Mouse (Mus musculus): ENCODE data around the gene Osgin1.

Gene Osgin1

DNA sequence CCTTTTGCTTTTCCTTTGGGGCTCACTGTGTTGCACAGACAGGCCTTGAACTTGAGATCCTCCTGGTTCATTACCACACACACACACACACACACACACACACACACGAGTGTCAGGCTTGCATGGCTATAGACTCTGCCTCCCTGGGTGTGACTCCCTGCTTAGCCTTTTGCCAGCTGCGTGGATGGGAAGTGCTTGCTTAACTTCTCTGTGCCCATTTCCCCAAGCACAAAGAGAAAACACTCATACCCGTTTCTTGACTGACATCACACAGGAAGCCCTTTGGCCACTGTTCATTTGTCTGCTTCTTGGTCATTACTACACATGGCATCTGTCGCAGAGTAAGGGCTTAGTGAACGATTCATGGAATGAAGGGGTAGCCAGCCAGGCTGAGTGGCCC, 8.1 kb downstream of the Osgin1 start:
- DNase-seq (ENCODE audit: low read depth, low spot score), result no peak

DNA sequence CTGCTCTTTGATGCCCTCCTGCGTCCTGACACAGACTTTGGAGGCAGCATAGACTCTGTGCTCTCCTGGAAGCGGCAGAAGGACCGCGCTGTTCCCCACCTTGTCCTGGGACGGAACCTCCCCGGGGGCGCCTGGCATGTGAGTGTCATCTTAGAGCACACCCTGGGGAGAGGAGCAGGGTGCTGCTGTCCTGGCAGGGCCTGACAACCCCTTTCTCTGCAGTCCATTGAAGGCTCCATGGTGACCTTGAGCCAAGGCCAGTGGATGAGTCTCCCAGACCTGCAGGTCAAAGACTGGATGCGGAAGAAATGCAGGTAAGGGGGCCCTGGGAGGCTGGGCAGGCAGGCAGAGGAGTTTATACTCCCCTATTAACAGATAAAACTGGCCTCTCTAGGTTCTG, 9.0 kb downstream of the Osgin1 start:
- no peak for DNase-seq (ENCODE audit: low read depth, low spot score)

DNA sequence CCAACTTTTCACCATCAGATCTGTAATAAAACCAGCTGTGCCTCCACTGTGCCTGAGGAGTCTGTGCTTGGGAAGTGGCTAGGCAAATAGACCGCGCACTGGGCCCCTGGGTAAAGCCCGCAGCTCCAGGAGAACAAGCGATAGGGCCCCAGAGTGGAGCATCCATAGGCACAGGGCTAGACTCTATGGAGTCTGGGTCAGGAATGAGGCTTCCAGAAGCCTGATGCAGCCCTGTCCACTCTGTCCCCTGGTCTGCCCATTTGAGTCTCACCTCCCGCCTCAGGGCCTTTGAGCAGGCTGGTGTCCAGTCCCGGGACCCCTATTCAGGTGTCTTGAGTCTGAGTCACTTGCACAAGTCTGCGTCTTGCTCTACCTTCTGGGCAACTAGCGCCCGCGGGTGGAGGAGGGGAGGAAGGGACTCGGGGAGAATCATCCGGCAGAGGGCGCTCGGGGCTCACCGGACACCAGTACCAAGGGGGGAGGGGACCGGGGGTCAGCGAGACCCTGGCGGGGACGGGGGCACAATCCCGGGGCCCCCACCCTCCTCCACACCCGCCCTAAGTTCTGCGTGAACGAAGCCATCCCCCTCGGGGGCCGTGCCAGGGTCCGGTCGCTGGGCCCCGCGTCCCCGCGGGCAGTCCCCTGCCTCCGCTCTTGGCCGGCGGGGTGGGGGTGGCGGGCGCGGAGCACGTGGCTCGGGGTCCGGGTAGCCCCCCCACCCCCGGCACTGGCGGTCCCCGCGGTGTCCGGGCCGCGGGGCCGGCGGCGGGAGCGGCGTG, 12.5 kb downstream of the Osgin1 start, which contains the start of gene Necab2:
Necab2 (plus strand) TSS at position 509 of the 779 bp plus-strand sequence.
- DNase-seq (ENCODE audit: low read depth, low spot score), result peak; percentile 95

DNA sequence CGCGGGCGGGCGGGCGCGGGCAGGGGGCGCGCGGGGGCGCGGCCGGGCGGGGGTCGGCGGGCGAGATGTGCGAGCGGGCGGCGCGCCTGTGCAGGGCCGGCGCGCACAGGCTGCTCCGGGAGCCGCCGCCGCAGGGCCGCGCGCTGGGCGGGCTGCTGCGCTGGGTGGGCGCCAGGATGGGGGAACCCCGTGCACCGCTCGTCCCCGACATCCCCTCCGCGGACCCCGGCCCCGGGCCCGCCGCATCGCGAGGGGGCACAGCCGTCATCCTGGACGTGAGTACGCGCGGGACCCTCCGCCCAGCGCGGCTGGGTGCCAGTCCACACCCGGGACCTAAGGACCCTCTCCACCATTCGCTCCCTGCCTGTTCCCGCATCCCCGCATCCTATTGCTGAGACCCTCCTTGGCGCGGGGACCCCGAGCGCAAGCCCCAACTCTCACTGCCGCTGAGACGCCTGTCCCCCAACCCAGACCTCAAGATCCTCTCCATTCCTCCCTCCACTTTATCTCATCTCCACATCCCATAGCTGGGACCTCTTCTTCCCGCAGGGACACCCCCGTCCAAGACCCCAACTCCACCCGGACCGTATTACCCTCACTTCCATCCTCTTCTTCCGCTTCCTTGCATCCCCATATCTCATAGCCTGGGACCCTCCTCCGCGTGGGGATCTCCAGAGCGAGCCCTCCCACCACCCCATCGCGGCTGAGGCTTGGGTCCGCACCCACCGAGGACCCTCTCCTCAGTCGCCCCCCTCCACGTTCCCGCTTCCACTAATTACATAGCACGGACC, 13.3 kb downstream of the Osgin1 start:
- no peak for DNase-seq (ENCODE audit: low read depth, low spot score)

DNA sequence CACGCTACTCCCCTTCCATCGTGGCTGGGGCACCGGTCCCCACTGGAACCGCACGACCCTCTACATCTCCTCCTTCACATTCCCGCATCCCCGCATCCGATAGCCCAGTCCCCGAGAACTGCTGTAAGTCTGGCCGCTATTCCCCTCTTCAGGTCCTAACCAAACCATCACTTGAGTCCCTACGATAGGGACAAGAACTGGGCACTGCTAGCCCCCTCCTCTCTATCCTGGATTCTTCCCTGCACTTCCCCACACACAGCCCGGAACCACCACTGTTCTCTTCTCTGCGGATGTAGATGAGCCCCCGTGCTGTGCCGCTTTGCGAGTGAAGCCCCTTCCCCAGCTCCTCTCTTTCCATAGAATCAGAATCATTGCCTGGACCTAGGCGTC, 13.9 kb downstream of the Osgin1 start:
- DNase-seq (ENCODE audit: low read depth, low spot score), result no peak

DNA sequence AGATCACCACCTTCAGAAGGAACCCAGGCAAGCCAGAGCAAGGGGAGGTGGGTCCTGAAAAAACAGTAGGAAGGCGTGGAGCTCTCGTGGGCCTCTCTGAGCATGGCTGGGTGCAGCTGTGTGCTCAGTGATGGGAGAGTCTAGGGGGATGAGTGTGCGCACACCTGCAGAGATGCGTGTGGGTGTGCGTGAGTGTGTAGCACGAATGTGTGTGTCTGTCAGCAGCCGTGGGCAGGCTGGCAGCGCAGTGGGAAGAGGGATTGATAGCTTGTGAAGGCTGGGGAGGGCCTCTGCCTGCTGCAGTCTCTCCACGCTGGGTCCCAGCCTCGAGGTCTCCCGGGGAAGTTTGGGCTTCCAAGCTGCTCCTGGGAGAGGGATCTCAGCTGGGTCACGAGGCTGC, 15.7 kb downstream of the Osgin1 start:
- DNase-seq (ENCODE audit: low read depth, low spot score), result no peak

DNA sequence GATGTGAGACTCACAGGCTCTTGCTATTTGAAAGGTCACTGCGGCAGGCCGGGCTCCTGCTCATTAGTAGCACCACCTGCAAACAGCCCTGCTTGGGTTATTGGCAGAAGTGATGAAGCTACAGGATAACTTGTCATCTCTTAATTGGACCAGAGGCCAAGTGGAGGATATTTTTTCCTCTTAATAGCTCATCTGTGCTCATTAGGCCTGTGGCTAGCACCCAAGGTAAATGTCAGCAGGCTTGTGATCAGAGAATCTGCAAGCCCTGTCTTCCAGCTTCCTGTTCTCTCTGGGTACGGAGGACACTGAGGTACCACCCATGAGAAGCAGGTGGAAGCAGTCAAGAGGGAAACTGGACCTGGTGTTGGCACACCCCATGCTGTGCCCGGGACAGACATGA, 17.2 kb downstream of the Osgin1 start:
- DNase-seq (ENCODE audit: low read depth, low spot score), result no peak

DNA sequence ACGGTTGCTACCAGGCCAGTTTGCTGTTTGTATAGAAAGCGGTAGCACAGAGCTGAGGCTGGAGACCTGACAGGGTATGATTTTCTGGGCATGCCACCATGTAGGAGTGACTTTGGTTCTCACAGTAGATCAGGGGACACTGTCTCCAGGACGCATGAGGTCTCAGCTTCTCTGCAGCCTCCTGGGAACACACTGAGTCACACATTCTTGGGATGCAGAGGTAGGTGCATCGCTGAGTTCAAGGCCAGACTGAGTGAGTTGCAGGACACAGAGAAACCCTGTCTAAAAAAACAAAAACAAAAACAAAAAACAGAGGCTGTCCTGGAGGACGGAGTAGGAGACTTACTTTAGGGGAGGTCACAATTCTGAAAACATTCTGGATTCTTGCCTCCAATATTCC, 19.0 kb downstream of the Osgin1 start:
- DNase-seq (ENCODE audit: low read depth, low spot score), result no peak

DNA sequence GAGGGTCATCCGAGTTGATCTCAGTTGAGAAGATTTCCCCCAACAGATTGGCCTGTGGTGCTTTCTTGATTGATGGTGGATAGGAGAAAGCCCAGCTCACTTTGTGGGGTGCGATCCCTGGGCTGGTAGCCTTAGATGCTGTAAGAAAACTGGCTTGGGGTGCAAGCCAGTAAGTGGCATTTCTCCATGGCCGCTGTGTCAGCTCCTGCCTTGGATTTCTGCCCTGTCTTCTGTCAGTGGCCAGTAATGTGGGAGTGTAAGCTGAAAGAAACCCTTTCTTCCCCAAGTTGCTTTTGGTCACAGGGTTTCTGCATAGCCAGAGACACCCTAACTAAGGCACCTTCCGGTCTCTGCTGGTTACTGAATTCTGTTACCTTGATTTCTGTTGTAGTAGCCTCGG, 22.1 kb downstream of the Osgin1 start:
- DNase-seq (ENCODE audit: low read depth, low spot score), result no peak

DNA sequence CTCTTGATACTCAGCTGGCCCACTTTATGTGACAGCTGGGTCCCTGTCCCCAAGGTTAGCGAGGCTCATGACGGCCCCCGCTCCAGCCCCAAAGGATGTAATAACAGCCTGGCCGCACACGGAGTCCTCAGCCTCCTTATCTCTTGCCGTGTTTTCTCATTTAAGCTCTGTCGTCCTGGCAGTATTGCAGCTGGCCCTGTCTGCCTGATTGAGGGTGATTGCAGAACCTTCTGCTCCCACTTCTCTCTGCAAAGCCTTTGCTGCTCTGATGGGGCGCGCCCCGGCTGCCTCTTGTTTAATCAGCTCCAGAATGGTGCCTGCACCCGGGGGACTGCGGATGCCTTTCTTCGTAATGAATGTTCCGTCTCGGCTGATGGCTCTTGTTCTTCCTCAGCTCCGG, 25.8 kb downstream of the Osgin1 start:
- no peak for DNase-seq (ENCODE audit: low read depth, low spot score)

DNA sequence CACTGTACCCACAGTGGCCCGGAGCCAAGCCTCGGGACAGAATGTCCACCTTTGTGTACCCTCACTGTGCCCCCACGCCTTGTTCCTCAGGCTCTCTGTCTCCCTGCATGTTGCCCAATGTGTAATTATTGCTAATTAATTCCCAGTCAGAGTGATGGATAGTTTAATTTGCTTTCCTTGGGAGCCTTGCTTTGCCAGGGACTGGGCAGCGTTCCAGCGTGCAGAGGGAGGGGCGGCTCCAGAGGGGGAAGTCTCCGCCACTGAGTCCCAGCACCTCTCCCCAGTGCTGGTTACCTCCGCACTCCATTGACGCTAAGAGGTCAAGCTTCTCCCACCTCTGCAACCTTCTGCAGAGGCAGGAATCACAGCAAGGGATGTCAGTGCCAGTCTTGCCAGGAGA, 27.4 kb downstream of the Osgin1 start:
- no peak for DNase-seq (ENCODE audit: low read depth, low spot score)

DNA sequence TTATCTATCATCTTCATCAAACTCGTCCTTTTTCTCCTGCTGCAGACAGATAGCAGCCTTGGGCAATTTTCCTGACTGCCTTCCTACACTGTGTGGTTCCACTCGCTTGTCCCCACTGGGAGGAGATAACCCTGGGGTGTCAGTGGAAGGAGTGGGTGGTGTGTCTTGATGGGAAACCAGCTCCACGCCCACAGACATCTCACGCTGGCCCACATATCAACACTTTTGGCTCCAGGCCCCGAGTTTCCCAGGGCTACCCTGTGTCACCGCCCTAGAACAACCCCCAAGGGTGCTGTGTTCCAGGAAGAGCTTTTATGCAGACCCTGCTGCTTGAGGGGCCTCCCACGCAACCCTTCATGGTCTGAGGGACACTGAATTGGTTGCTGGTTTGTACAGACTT, 29.8 kb downstream of the Osgin1 start:
- no peak for DNase-seq (ENCODE audit: low read depth, low spot score)

DNA sequence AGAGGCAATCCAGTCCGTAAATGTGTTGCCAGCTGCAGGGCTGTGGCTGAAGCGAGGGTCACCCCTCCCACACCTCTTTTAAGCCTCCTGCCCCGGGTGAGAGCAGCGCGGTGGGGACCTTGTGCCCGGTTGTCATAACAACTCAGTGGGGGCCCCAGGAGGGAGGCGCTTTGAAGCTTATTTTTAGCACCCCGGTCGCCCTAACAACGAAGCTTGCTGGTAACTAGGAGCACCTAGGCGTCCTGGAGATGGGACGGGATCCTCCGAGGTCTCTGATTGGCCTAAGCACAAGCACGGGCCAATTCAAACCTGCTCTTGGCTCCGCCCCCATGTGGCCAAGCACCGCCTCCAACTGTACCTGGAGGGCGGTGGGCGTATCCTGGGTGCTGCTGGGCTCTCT, 32.2 kb downstream of the Osgin1 start:
- DNase-seq (ENCODE audit: low read depth, low spot score), result peak; percentile 93

DNA sequence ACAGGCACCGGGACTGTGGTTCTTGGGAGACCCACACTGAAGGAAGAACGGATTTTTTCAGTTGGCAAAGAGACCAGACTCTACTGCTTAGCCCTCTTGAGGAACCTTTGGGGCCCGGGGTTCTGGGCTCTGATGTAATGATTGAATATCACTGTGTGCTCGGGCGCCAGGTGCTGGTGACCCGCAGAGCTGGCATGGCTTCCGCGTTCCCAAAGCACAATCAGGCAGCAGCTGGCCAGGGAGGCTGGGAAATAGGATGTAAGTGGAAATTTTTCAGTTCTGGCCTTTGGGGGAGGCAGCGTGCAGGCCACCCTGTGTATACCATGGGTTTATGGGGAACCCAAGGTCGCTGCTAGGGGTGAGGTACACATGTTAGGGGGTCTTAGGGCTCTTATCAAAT, 32.9 kb downstream of the Osgin1 start:
- no peak for DNase-seq (ENCODE audit: low read depth, low spot score)

DNA sequence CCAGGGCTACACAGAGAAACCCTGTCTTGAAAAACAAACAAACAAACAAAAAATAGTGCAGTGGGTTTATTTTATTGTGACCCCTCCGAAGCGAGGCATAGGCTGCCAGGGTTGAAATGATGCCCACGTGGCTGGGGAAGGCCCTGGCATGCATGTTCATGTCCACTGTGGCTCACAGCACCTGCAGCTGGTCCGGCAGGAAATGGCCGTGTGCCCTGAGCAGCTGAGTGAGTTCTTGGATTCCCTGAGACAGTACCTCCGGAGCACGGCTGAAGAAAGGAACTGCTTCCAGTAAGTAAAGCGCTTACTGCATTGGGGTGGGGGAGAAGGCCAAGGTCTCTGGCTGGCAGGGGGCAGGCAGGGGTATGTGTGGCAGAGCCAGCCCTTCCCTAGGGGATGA, 34.2 kb downstream of the Osgin1 start:
- DNase-seq (ENCODE audit: low read depth, low spot score), result no peak

DNA sequence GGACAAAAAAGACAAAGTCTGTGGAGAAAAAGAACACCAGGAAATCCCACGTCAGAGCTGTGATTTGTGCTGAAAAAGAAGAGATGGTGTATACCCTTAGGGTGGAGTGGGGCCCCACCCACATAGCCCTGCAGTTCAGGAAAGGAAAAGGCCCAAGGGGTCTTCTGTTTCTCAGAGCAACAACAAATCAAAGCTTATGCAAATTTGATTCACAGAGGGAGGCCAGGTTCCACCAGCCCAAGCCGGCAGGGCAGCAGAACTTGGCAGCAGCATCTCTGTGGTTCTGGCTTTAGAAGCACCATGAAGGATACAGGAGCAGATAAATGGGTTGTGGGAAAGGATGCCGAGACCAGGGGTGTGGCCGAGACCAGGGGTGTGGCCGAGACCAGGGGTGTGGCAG, 44.8 kb downstream of the Osgin1 start:
- peak; percentile 87 for DNase-seq (ENCODE audit: low read depth, low spot score)

DNA sequence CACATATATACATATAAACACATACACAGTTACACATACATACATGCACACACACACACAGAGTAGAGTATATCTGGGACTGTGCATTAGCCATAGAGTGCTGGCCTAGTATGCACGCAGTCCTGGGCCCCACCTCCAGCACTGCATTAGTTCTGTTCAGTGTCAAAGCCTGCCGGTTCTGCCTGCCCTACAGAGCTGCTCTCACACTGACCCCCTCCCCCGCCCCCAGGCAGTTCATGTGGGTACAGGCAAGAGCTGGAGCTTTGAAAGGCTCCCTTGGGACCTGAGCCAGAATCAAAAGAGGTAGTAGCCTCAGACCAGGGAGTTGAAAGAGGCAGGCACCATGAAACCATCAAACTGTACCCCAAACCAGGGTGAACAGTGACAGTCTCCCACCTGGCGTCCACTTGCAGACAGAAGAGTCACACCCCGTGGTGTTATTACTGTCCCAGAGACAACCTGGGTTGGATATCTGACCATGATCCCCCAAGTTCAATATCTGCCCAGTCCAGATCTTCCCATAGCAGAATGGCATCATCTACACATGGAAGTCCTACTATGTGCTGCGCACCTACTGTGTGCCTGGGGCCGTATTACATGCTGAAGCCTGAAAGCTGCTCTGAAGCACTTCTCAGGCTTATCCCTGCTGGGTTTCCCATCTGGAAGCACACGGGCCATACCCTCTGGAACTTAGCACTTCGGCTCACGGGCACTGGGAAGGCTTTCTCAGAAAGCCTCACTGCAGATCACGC, 50.4 kb downstream of the Osgin1 start:
- no peak for DNase-seq (ENCODE audit: low read depth, low spot score)

DNA sequence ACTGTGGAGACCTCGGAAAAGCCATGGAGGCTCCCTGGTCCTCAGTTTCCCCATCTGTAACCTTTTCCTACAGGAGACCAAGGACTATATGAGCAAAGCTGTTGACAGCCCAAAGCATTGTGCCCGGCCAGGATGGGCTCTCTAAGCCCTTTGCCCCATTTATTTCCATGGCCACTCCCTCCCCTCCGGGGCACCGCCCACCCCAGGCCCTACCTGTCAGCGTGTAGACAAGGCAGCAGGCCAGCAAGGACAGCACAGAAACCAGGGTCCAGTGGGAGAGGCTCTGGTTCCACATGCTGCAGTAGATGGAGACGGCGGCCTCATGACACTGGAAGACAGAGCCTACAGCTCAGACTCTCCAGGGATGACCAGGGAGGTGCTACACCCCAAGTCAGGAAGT, 53.2 kb downstream of the Osgin1 start:
- no peak for DNase-seq (ENCODE audit: low read depth, low spot score)
